Mouse (Mus musculus): ENCODE measurements around the gene Fbxl7. TPM values are rescaled to one million over a fixed set of nuclear protein-coding genes. Genes with fewer than 3 reads are reported as not detected.
"Not testable (repeated sequence)": the region's sequence is repeated elsewhere in the genome, so short reads cannot be mapped to it uniquely, and the experiment has no call there.

Fbxl7 gene
- polyA plus RNA-seq, 1 experiment from 2014 or later: 11.3 TPM

GRCm38 (mm10) chr15:26799457-26800021 is 95.8 kb downstream of the Fbxl7 start:
- no peak overlapping the region for H3K9ac ChIP-seq
- no peaks in the 10 kb centered on the region for H3K27me3 ChIP-seq (replicated peaks)
- H3K4me3 ChIP-seq (replicated peaks): no peak overlapping the region
- 70% methylated on average over 3 of the region's 3 CpGs for WGBS
- H3K27ac ChIP-seq: no peak overlapping the region
- ATAC-seq: no peak
- H3K4me2 ChIP-seq (replicated peaks): no peak overlapping the region
- H3K4me1 ChIP-seq (replicated peaks): peaks cover 6% of the 10 kb centered on the region; the same call in 1 of the 2 replicates
- H3K9me3 ChIP-seq: no peaks in the 10 kb centered on the region
- no peaks in the 10 kb centered on the region for H3K36me3 ChIP-seq

DNA sequence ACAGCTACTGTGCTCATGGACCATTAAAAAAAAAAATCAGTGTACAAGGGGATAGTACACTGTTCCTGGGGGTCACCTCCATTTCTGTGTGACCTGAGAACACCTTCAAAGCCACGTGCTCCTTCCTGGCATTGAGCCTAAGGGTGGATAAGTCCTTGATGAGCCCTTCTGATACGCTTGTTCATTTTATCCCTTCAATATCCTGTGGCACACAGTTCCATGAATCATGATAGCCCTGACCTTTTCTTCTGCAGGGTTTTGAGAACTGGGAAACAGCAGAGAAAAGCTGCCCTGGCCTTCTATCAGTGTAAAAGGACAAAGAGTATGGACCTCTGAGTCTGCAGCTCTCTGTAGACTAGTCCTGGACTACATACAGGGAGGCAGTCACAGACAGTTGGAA is 99.4 kb downstream of the Fbxl7 start:
- Histone ChIP-seq H3K27me3 (replicated peaks) (no peaks in the 10 kb centered on the region), H3K27ac (no peak overlapping the region)
- WGBS: 65% methylated on average over 2 of the region's 2 CpGs

DNA sequence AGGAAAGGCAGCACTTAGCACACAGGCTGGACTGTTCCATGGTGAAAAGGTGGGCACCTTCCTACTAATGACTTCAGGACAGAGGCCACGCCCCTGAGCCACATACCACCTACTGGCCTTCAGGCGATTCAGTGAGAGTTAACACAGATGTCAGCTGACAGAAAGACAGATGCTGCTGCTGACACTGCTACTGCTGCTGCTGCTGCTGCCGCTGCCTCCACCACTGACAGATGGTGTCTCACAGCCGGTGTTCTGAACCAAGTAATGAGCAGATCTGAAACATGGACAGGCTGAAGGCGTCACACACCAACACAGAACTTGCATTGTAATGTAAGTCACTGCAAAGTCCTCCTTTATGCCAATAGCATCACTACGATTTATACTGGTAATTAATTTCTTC is 99.9 kb downstream of the Fbxl7 start:
- no peak for ATAC-seq
- Histone ChIP-seq H3K9me3 (no peaks in the 10 kb centered on the region), H3K27me3 (replicated peaks) (no peaks in the 10 kb centered on the region), H3K36me3 (no peaks in the 10 kb centered on the region), H3K27ac (no peak overlapping the region), H3K9ac (no peak overlapping the region), H3K4me3 (replicated peaks) (no peak overlapping the region), H3K4me2 (replicated peaks) (no peak overlapping the region), H3K4me1 (replicated peaks) (peaks cover 2% of the 10 kb centered on the region; the same call in 1 of the 2 replicates)
- 35% methylated on average over 6 of the region's 6 CpGs for WGBS

More for the DNA sequence above, 99.4 kb downstream of the Fbxl7 start:
- no peak overlapping the region for H3K9ac ChIP-seq
- H3K9me3 ChIP-seq: no peaks in the 10 kb centered on the region
- ATAC-seq: no peak
- peaks cover 2% of the 10 kb centered on the region; the same call in 1 of the 2 replicates for H3K4me1 ChIP-seq (replicated peaks)
- H3K4me3 ChIP-seq (replicated peaks): no peak overlapping the region
- no peak overlapping the region for H3K4me2 ChIP-seq (replicated peaks)
- no peaks in the 10 kb centered on the region for H3K36me3 ChIP-seq

- Histone ChIP-seq H3K9ac (no peak overlapping the region), H3K9me3 (no peaks in the 10 kb centered on the region), H3K27ac (no peak overlapping the region), H3K27me3 (replicated peaks) (no peaks in the 10 kb centered on the region), H3K4me2 (replicated peaks) (no peak overlapping the region), H3K36me3 (no peaks in the 10 kb centered on the region), H3K4me3 (replicated peaks) (no peak overlapping the region), H3K4me1 (replicated peaks) (no peaks in the 10 kb centered on the region)
- ATAC-seq: no peak
- WGBS: 49% methylated on average over 6 of the region's 6 CpGs
Measured at GRCm38 (mm10) chr15:26787148-26787547, 108.2 kb downstream of the Fbxl7 start.

DNA sequence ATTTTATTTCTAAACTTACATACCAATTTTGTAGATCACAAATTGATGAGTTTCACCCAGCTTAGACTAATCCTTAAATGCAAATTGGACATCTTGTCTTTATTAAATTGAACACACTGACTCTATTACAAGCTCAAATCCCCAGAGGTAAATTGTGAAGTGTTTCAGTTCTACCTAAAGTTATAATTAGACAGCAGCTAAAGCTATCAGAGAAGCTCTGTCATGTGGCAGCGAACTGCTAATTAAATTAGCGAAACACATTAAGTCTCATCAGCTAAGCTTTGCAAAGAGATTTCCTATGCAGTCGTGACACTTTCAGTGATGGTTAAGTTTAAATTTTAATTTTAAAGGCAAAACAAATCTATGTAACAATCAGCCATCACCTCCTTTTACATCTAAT is 114.8 kb downstream of the Fbxl7 start:
- no peaks in the 10 kb centered on the region for H3K4me1 ChIP-seq (replicated peaks)
- WGBS: 94% methylated on average over 3 of the region's 3 CpGs
- no peaks in the 10 kb centered on the region for H3K9me3 ChIP-seq
- H3K9ac ChIP-seq: no peak overlapping the region
- no peak overlapping the region for H3K27ac ChIP-seq
- no peak for ATAC-seq
- no peaks in the 10 kb centered on the region for H3K36me3 ChIP-seq
- H3K27me3 ChIP-seq (replicated peaks): no peaks in the 10 kb centered on the region
- H3K4me3 ChIP-seq (replicated peaks): no peak overlapping the region
- H3K4me2 ChIP-seq (replicated peaks): no peak overlapping the region

DNA sequence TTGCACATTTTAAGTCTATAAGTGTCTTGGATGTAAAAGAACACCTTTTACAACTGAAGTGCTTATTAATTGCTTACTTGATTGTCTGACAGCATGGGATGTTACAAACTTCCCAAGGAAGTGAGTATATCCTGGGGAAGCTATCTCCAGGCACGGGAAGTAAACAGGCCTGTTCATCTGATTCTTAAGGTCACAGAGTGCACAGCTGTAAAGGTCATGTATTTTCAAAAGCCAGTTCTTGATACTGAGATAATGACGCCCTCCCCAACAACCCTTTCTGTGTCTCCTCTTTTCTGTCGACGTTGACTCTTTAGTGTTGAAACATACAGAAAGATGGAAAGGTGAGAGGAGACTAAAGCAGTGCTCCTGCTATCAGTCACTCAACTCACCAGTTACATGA is 116.3 kb downstream of the Fbxl7 start:
- Histone ChIP-seq H3K36me3 (no peaks in the 10 kb centered on the region), H3K4me1 (replicated peaks) (no peaks in the 10 kb centered on the region), H3K27me3 (replicated peaks) (no peaks in the 10 kb centered on the region), H3K4me3 (replicated peaks) (no peak overlapping the region), H3K9ac (no peak overlapping the region), H3K9me3 (no peaks in the 10 kb centered on the region), H3K4me2 (replicated peaks) (no peak overlapping the region), H3K27ac (no peak overlapping the region)
- no peak for ATAC-seq
- WGBS: 43% methylated on average over 4 of the region's 4 CpGs

DNA sequence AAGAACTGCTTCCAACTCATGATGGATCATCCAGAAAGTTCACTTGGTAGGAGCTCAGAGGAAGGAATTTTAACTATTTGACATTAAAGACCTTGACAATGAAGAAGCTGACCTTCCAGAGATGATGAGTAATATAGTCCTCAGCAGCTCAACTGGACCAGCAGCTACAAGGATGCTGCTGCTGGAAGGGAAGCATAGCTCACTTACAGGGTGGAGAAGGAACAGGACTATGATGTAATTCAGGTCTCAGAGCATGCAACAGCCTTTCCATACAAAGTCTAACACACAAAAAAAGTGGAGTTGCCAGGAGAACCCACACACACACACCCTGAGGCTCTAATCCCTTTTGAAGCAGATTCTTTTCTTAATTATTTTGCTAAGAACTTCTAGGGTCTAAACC is 119.7 kb downstream of the Fbxl7 start:
- Histone ChIP-seq H3K36me3 (no peaks in the 10 kb centered on the region), H3K9ac (no peak overlapping the region), H3K9me3 (no peaks in the 10 kb centered on the region), H3K4me1 (replicated peaks) (no peaks in the 10 kb centered on the region), H3K27ac (no peak overlapping the region), H3K4me2 (replicated peaks) (no peak overlapping the region), H3K4me3 (replicated peaks) (no peak overlapping the region), H3K27me3 (replicated peaks) (no peaks in the 10 kb centered on the region)
- no peak for ATAC-seq

DNA sequence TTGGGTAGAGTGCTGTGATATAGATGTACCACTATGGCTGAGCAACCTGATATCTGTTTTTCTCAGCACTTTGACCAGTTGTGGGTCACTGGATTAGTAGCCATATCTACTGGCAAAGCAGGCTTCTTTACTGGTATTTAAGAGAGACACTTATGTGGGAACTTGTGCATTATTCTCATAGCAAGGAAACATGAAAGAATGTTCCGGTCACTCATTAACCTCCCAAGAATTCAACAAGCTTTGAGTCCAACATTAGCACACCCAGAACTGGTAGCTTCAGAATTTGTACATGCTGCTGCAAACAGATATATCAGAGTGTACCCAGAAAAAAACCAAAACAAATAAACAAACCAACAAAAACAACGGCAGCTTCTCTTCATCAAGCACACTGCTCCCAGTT is 120.5 kb downstream of the Fbxl7 start:
- Histone ChIP-seq H3K4me1 (replicated peaks) (no peaks in the 10 kb centered on the region), H3K36me3 (no peaks in the 10 kb centered on the region), H3K9ac (no peak overlapping the region), H3K27me3 (replicated peaks) (no peaks in the 10 kb centered on the region), H3K27ac (no peak overlapping the region), H3K9me3 (no peaks in the 10 kb centered on the region), H3K4me2 (replicated peaks) (no peak overlapping the region), H3K4me3 (replicated peaks) (no peak overlapping the region)
- WGBS: 96% methylated on average over 2 of the region's 2 CpGs
- no peak for ATAC-seq

DNA sequence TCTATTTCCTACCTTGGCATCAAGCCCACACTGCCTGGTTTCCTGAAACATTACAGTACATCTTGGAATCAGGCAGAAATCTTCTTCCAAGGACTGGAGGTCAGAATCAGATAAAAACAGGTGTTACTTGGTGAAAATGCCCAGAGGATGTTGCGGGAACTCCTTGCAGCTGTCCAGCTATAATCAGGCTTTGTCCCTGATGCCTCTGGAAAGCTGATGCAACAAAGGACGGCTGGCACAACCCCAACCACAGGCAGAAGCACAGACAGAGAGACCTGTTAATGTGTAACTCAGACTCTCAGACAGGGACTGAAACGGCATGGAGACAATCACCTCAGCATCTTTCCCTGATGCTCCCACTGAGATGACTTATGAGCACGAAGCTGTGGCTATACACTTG is 133.7 kb downstream of the Fbxl7 start:
- Histone ChIP-seq H3K4me1 (replicated peaks) (no peaks in the 10 kb centered on the region), H3K9ac (no peak overlapping the region), H3K27me3 (replicated peaks) (no peaks in the 10 kb centered on the region), H3K9me3 (no peaks in the 10 kb centered on the region), H3K27ac (no peak overlapping the region), H3K36me3 (no peaks in the 10 kb centered on the region), H3K4me2 (replicated peaks) (no peak overlapping the region), H3K4me3 (replicated peaks) (no peak overlapping the region)
- 51% methylated on average over 4 of the region's 4 CpGs for WGBS
- no peak for ATAC-seq

- Histone ChIP-seq H3K27ac (no peak overlapping the region), H3K27me3 (replicated peaks) (no peaks in the 10 kb centered on the region), H3K4me2 (replicated peaks) (no peak overlapping the region), H3K9me3 (no peaks in the 10 kb centered on the region), H3K4me1 (replicated peaks) (no peaks in the 10 kb centered on the region), H3K36me3 (no peaks in the 10 kb centered on the region), H3K9ac (no peak overlapping the region), H3K4me3 (replicated peaks) (no peak overlapping the region)
- 97% methylated on average over 3 of the region's 3 CpGs for WGBS
- no peak for ATAC-seq
Measured at GRCm38 (mm10) chr15:26748484-26748883, 146.9 kb downstream of the Fbxl7 start.

DNA sequence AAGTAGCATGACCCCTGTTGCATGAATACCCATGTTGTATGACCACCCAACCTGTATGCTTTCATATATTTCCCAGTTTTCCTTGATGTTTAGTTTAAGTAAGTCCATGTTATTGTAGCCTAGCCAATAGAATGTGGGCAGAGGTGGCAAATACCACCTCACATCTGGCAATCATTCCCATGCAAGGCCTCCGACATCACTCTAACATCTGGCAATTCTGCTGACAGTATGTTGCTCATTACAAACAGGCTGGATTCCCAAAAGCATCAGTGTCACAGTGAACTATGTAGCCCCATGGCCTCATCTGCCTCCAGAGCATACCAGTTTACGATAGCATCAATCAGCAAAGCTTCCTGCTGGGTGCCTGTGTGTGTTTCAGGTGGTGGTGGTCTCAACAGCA is 163.0 kb downstream of the Fbxl7 start:
- no peaks in the 10 kb centered on the region for H3K36me3 ChIP-seq
- WGBS: 75% methylated on average over 2 of the region's 2 CpGs
- ATAC-seq: no peak
- H3K27ac ChIP-seq: no peak overlapping the region
- no peak overlapping the region for H3K4me3 ChIP-seq (replicated peaks)
- no peak overlapping the region for H3K9ac ChIP-seq
- no peaks in the 10 kb centered on the region for H3K27me3 ChIP-seq (replicated peaks)
- no peaks in the 10 kb centered on the region for H3K4me1 ChIP-seq (replicated peaks)
- no peak overlapping the region for H3K4me2 ChIP-seq (replicated peaks)
- H3K9me3 ChIP-seq: no peaks in the 10 kb centered on the region

GRCm38 (mm10) chr15:26730760-26731159 is 164.6 kb downstream of the Fbxl7 start:
- Histone ChIP-seq H3K9me3 (no peaks in the 10 kb centered on the region), H3K9ac (no peak overlapping the region), H3K36me3 (no peaks in the 10 kb centered on the region), H3K4me3 (replicated peaks) (no peak overlapping the region), H3K4me1 (replicated peaks) (no peaks in the 10 kb centered on the region), H3K27me3 (replicated peaks) (no peaks in the 10 kb centered on the region), H3K27ac (no peak overlapping the region), H3K4me2 (replicated peaks) (no peak overlapping the region)
- no peak for ATAC-seq
- 55% methylated on average over 2 of the region's 2 CpGs for WGBS

DNA sequence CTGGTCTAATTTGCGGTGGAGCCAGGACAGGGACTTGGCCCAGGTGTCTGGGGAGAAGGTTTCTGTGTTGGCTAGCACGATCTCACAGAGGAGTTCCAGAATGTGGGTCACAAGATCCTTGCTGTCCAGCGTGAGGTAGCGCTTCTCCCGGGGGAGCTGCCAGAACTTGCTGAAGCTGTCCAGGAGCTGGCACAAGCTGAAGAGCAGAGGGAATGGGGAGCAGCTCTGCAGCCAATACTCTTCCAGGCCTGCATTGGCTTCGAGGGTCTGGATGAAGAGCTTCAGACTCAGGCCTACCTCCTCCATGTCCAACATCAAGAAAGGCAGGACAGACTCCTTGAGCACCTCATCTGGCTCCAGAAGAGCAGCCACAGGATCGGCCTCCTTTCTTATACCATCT is 166.0 kb downstream of the Fbxl7 start:
- 87% methylated on average over 6 of the region's 7 CpGs for WGBS
- not testable (repeated sequence) for H3K9me3 ChIP-seq; ATAC-seq; H3K27ac ChIP-seq; H3K4me2 ChIP-seq (replicated peaks); H3K9ac ChIP-seq; H3K4me3 ChIP-seq (replicated peaks); H3K27me3 ChIP-seq (replicated peaks); H3K4me1 ChIP-seq (replicated peaks); H3K36me3 ChIP-seq
